Mouse (Mus musculus) liver, postnatal 0 days (tissue): ENCODE results near the gene Trim9. TPM values are rescaled to one million over a fixed set of nuclear protein-coding genes. Genes with fewer than 3 reads are reported as not detected.

ENCODE experiments used
- ATAC-seq: fragments of 200-750 bp; cut with Nextera tagmentation; 2 replicates; pipeline ENCODE4 v1.8.0; 2017; ENCODE audit warnings: mild to moderate bottlenecking, moderate library complexity
- DNase-seq: peaks from one replicate; pipeline ENCODE4 v3.0.0-alpha.2; 2016
- H3K27ac ChIP-seq: fragments of 300-500 bp; sonication (generic); 2 replicates; pipeline ENCODE4 v1.5.1; 2014; ENCODE audit warnings: antibody characterized with exemption, moderate library complexity, mild to moderate bottlenecking, low read depth
- H3K27me3 ChIP-seq: fragments of 300-500 bp; sonication (generic); 2 replicates; pipeline ENCODE4 v1.6.1; 2014; ENCODE audit warnings: low read length, control low read depth, mixed read lengths; ENCODE audit not compliant: insufficient read depth
- H3K36me3 ChIP-seq: fragments of 300-500 bp; sonication (generic); replicated peaks from 2 replicates; pipeline ENCODE4 v1.6.1; 2014; ENCODE audit warnings: mild to moderate bottlenecking, control low read depth, low read length, moderate library complexity, mixed read lengths; ENCODE audit not compliant: insufficient read depth
- H3K4me1 ChIP-seq: fragments of 300-500 bp; sonication (generic); 2 replicates; pipeline ENCODE4 v1.6.1; 2014; ENCODE audit warnings: antibody characterized with exemption, mild to moderate bottlenecking, control low read depth; ENCODE audit not compliant: insufficient read depth
- H3K4me2 ChIP-seq: fragments of 300-500 bp; sonication (generic); 2 replicates; pipeline ENCODE4 v1.6.1; 2014; ENCODE audit warnings: low read depth, mild to moderate bottlenecking, low read length, moderate library complexity, mixed read lengths
- H3K4me3 ChIP-seq: fragments of 300-500 bp; sonication (generic); 2 replicates; pipeline ENCODE4 v1.5.1; 2014; ENCODE audit warnings: low read depth, low read length
- H3K9ac ChIP-seq: fragments of 300-500 bp; sonication (generic); replicated peaks from 2 replicates; pipeline ENCODE4 v1.6.1; 2014; ENCODE audit warnings: mild to moderate bottlenecking, moderate library complexity
- H3K9me3 ChIP-seq: fragments of 300-500 bp; sonication (generic); 2 replicates; pipeline ENCODE4 v1.6.1; 2016; ENCODE audit warnings: mild to moderate bottlenecking, control low read depth, low read length, mixed read lengths
- CTCF ChIP-seq: sonication (generic); IDR thresholded peaks from 2 replicates; pipeline ENCODE4 v1.5.1; 2016; ENCODE audit warnings: antibody characterized with exemption, low read depth
- EP300 ChIP-seq: IDR thresholded peaks from 2 replicates; pipeline ENCODE4 v1.6.1; 2016; ENCODE audit warnings: antibody characterized with exemption, low read depth, mild to moderate bottlenecking
- WGBS: fragments of 180-500 bp; shearing (Covaris S2); extraction: QIAGEN DNeasy Blood & Tissue Kit; methylation state at CpG from one replicate; pipeline ENCODE4 v1.1.7; 2014; ENCODE audit not compliant: insufficient replicate concordance; 5-methylcytosine and 5-hydroxymethylcytosine counted together
- polyA plus RNA-seq: library from polyadenylated mRNA; unstranded; fragments of >200 nt; fragmentation: Nextera tagmentation; extraction: Ambion mirVana; gene quantifications from 2 replicates; pipeline ENCODE4 v1.2.1, GENCODE M21; 2015

The Trim9 gene
- polyA plus RNA-seq, 1 experiment from 2014 or later, result 0.02 TPM

- 68% methylated on average over 12 of the region's 12 CpGs for WGBS
- no peaks in the 10 kb centered on the region for H3K27me3 ChIP-seq
- no peak for TF ChIP-seq EP300
- TF ChIP-seq CTCF, result no peak
- H3K9me3 ChIP-seq, result no peaks in the 10 kb centered on the region
- H3K4me2 ChIP-seq, result no peak overlapping the region
- no peak overlapping the region for H3K27ac ChIP-seq
- H3K36me3 ChIP-seq, result no peaks in the 10 kb centered on the region
- no peak overlapping the region for H3K4me3 ChIP-seq
- ATAC-seq, result no peak
- no peak overlapping the region for H3K9ac ChIP-seq
- no peaks in the 10 kb centered on the region for H3K4me1 ChIP-seq
- DNase-seq, result peak; percentile 27
Observed at GRCm38 (mm10) chr12:70277071-70277939, 70.1 kb downstream of the Trim9 start.

DNA sequence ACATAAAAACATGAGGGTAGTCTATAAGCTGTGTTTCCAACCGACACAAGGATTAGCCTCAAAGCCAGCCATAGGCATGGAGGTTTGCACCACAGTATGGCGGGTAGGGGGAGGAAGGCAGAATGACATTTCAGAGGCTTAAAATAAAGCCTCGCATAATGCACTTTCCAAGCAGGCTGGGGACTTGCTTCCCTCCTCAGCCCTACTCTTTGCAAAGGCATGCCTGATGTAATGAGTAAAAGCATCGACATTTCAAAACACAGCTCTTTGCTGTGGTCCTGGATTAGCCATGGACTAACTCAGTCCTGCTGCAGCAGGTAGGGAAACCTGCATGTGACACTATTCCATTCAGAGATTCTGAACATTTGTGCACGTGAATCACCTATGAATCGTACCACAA is 77.7 kb downstream of the Trim9 start:
- 73% methylated on average over 6 of the region's 6 CpGs for WGBS
- no peak overlapping the region for H3K4me2 ChIP-seq
- no peaks in the 10 kb centered on the region for H3K36me3 ChIP-seq
- DNase-seq (no peak), ATAC-seq (no peak)
- peaks cover 4% of the 10 kb centered on the region; the same call in 1 of the 2 replicates for H3K4me1 ChIP-seq
- no peak for TF ChIP-seq CTCF
- no peaks in the 10 kb centered on the region for H3K9me3 ChIP-seq
- no peak overlapping the region for H3K4me3 ChIP-seq
- no peak overlapping the region for H3K27ac ChIP-seq
- H3K9ac ChIP-seq, result no peak overlapping the region
- no peaks in the 10 kb centered on the region for H3K27me3 ChIP-seq

DNA sequence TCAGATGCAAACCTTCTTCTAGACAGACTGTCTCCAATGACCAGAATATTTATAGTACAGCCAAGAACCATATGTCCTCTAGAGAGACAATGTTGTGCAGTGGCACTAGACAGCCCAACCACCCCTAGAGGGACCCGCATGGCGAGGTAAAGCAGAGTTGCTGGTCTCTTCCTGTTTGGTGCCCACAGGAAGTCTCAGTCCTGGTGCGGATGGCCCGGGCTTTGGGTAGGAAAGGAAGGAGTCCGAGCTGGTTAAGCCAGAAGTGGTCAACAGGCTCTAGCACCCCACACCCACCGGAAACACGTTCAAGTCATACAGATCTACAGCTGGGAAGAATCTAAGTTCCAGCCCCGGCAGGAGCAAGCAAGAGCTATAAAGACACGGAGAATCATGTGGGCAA is 80.1 kb downstream of the Trim9 start:
- H3K27me3 ChIP-seq, result no peaks in the 10 kb centered on the region
- H3K27ac ChIP-seq, result no peak overlapping the region
- no peak for TF ChIP-seq CTCF
- WGBS, result 43% methylated on average over 9 of the region's 9 CpGs
- ATAC-seq (no peak), DNase-seq (no peak)
- no peak overlapping the region for H3K9ac ChIP-seq
- H3K4me1 ChIP-seq, result peaks cover 4% of the 10 kb centered on the region; the same call in 1 of the 2 replicates
- no peak overlapping the region for H3K4me3 ChIP-seq
- H3K9me3 ChIP-seq, result no peaks in the 10 kb centered on the region
- H3K36me3 ChIP-seq, result no peaks in the 10 kb centered on the region
- no peak overlapping the region for H3K4me2 ChIP-seq

GRCm38 (mm10) chr12:70266494-70266931 is 80.9 kb downstream of the Trim9 start:
- ATAC-seq (peak; percentile 40; the same call in 1 of the 2 replicates), DNase-seq (peak; percentile 31)
- no peaks in the 10 kb centered on the region for H3K36me3 ChIP-seq
- H3K27me3 ChIP-seq, result no peaks in the 10 kb centered on the region
- no peak overlapping the region for H3K27ac ChIP-seq
- H3K9ac ChIP-seq, result no peak overlapping the region
- peaks cover 4% of the 10 kb centered on the region; the same call in 1 of the 2 replicates for H3K4me1 ChIP-seq
- H3K4me2 ChIP-seq, result no peak overlapping the region
- 20% methylated on average over 8 of the region's 8 CpGs for WGBS
- H3K9me3 ChIP-seq, result no peaks in the 10 kb centered on the region
- no peak overlapping the region for H3K4me3 ChIP-seq
- no peak for TF ChIP-seq EP300
- TF ChIP-seq CTCF, result no peak

DNA sequence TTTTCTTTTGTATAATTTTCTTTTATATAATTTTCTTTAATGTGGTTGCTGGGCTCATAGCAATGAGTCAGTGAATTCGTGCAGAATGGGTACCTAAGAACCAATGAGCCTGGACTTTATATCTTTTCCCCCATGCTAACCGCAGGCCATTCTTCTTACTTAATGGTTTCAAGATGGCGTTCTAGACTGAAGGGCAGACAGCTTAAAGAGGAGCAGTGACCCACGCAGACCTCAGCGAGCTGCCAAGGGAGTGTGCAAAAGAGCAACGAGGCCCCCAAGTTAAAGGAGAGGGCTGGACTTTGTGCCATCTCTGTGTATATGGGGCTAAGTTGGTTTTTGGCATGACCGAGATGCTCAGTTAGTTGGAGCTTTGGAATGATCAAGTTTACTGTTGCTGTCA is 83.7 kb downstream of the Trim9 start:
- 78% methylated on average over 7 of the region's 7 CpGs for WGBS
- TF ChIP-seq EP300, result no peak
- no peak for TF ChIP-seq CTCF
- H3K9ac ChIP-seq, result no peak overlapping the region
- H3K9me3 ChIP-seq, result no peaks in the 10 kb centered on the region
- no peak overlapping the region for H3K27ac ChIP-seq
- DNase-seq (no peak), ATAC-seq (no peak)
- H3K4me3 ChIP-seq, result no peak overlapping the region
- no peaks in the 10 kb centered on the region for H3K36me3 ChIP-seq
- H3K27me3 ChIP-seq, result no peaks in the 10 kb centered on the region
- no peak overlapping the region for H3K4me2 ChIP-seq
- H3K4me1 ChIP-seq, result peaks cover 4% of the 10 kb centered on the region; the same call in 1 of the 2 replicates

- Histone ChIP-seq H3K9ac (no peak overlapping the region), H3K27me3 (no peaks in the 10 kb centered on the region), H3K9me3 (no peaks in the 10 kb centered on the region), H3K4me2 (no peak overlapping the region), H3K27ac (no peak overlapping the region), H3K36me3 (no peaks in the 10 kb centered on the region), H3K4me1 (peaks cover 4% of the 10 kb centered on the region; the same call in 1 of the 2 replicates), H3K4me3 (no peak overlapping the region)
- ATAC-seq (no peak), DNase-seq (no peak)
- TF ChIP-seq CTCF (no peak), EP300 (no peak)
- WGBS, result 85% methylated on average over 17 of the region's 17 CpGs
Observed at GRCm38 (mm10) chr12:70262271-70262953, 85.0 kb downstream of the Trim9 start.
